Mouse (Mus musculus) liver, postnatal 0 days (tissue): ENCODE results near the gene Bdp1.

Source experiments
- CTCF ChIP-seq: sonication (generic); IDR thresholded peaks from 2 replicates; pipeline ENCODE4 v1.5.1; 2016; ENCODE audit warnings: antibody characterized with exemption, low read depth
- EP300 ChIP-seq: IDR thresholded peaks from 2 replicates; pipeline ENCODE4 v1.6.1; 2016; ENCODE audit warnings: antibody characterized with exemption, low read depth, mild to moderate bottlenecking

DNA sequence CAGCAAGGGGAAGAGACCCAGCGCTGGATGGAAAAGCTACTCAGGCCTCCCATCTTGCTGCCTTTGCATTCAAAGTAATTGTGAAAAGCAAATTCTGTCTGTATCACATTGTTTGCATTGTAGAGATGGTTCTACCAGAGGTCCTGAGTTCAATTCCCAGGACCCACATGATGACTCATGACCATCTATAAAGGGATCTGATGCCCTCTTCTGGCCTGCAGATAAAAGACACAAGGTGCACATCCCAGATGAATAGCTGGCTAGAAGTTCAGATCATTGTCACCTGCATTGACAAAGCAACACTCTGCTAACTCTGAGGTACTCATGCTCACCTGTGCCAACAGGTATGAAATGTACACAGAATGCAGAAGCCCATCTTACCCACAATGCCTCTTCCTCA, 120.5 kb downstream of the Bdp1 start:
- peak; percentile 37 for TF ChIP-seq CTCF
- TF ChIP-seq EP300 = no peak
